Mouse (Mus musculus): Measurements from ENCODE around the gene Slirp.
A peak's percentile ranks its signal among the peaks of the same experiment; 100 is the strongest.
"Not testable (repeated sequence)": the region's sequence is repeated elsewhere in the genome, so short reads cannot be mapped to it uniquely, and the experiment has no call there.

Gene Slirp

GRCm38 (mm10) chr12:87428885-87429284 lies 14.8 kb upstream of the Slirp start:
- DNase-seq (ENCODE audit: low spot score in 2 of 2): no peak

- DNase-seq (ENCODE audit: low spot score in 2 of 2): no peak
Observed at GRCm38 (mm10) chr12:87442177-87443114, 1.2 kb upstream of the Slirp start.

DNA sequence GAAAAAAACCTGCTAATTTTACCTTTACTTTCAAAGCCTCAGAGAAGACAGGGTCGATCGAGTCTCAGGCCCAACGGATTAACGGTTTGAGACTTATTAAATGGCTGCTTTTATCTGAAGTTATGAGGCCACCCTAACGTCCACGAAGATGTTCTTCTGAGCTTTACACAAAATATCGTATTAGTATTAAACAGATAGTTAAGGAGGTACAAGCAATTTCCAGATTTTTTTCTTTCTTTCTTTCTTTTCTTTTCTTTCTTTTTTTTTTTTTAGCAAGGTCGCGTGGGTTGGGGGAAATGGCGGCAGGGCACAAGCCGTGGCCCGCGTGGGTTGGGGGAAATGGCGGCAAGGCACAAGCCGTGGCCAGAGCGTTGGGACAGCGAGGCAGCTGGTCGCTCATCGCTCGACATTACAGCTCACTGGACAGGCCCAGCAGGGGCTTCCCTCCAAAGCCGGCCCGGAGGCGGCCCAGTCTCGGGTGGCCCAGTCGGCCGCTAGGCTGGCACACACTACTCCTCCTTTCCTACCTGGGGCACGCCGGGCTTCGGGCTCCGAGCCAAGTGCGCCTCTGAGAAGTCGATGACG lies 489 bp upstream of the Slirp start:
- DNase-seq (ENCODE audit: low spot score in 2 of 2): no peak

DNA sequence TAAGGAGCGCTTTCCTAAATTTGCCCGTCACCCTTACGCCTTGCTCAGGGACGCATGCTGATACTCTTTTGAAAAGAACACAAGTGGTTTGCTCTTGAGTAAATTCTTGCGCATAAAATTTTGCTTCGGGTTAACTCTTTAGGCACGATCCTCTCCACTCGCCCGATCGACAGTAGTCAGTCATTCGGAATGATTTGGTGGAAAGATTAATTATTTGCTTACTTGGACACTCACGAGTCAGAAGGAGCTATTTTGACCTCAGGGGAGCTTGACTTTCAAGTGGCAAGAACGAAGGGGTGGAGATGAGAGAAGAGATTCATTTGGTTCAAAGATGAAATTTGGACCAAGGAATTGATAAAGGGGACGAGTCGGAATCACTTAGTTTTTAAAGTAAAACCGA lies 515 bp downstream of the Slirp start:
- no peak for DNase-seq (ENCODE audit: low spot score in 2 of 2)

GRCm38 (mm10) chr12:87449456-87449855 lies 5.8 kb downstream of the Slirp start:
- no peak for DNase-seq (ENCODE audit: low spot score in 2 of 2)

DNA sequence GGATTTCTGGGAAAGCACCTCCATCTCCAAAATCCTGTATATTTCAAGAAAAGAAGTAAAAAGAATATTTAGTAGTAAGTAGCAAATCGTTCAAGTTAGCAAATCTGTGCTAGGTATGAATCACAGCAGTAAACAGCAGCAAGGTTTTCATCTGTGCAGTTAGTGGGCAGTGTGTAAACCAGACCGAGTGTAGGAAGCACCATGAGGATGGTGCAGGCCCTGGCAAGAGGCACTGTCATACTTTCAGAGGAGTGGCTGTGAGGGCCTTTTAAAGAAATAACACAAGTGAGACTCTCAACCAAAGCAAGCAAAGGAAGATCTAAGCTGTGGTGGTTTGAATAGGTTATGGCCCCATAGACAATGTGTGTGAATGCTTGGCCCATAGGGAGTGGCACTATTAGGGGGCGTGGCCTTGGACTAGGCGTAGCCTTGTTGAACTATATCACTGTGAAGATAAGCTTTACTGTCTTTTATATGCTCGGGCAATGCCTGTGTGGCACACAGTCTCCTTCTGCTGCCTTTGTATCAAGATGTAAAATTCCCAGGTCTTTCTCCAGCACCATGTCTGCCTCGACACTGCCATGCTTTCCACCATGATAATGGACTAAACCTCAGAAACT lies 21.1 kb downstream of the Slirp start:
- no peak for DNase-seq (ENCODE audit: low spot score in 2 of 2)

- DNase-seq (ENCODE audit: low spot score in 2 of 2): no peak
Observed at GRCm38 (mm10) chr12:87470263-87471136, 26.8 kb downstream of the Slirp start.

DNA sequence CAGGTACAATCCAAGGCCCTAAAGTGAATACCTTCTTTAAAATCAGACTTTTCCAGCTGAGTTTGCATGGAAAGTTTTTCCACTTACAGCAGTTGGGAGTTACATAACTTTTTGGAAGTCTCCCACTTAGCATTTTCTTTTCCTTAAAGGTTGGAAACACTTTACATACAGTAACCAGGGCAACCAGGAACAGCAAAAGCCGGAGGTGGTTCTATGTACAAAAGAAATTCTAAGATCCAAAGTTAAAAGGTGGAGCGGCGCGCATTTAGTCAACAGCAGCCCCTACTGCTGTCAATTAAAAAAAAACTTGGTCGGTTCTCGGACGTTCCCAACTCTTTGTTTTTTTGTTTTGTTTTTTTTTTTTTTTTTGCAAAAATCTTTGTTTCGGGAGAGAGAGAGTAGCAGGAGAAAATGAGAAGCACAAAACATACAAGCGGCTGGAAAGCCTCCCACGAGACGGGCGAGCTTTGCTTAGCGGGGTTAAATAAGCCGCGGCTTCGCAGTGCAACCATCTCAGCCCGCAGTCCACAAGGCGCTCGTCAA lies 27.8 kb downstream of the Slirp start:
- DNase-seq (ENCODE audit: low spot score in 2 of 2): peak; percentile 23 to 35

DNA sequence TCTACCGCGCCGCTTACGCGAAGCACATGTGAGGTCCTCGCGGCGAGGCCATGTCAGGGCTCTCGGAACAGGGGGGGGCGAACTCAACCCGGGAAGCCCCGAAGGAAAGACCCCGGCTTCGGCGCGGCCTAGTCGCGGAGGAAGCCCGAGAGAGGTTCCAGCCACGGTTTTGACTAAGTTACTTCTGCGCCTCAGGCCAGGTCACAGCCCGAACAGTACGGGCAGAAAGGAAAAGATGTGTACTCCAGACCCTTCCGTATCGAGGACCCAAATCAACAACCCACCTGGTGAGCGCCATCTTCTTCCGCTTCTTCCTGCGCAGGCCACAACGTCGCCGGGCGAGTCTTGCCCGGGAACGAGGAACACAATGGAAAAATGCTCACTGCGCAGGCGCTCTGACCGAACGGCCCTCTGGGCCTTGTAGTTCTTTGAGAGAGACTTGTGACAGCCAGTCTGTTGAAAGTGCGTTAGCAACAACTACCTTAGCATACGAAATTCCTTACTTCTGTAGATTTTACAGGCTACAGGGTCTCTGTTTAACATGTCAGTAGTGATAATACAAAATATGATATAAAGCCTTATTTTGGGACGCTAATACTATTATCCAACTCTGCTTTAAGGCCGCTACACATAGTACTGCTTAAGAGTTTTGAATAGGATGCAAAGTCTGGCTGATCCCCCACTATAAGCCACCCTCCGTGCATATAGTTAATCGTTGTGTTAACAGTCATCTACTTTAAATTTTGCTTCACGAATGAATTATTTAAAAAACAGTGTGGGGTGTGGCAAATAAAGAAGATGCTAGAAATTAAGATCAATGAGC lies 28.5 kb downstream of the Slirp start, which contains the start of gene Snw1:
Snw1 (minus strand) TSS at position 311 of the 823 bp plus-strand sequence.
- peak; percentile 96 to 97 for DNase-seq (ENCODE audit: low spot score in 2 of 2)

DNA sequence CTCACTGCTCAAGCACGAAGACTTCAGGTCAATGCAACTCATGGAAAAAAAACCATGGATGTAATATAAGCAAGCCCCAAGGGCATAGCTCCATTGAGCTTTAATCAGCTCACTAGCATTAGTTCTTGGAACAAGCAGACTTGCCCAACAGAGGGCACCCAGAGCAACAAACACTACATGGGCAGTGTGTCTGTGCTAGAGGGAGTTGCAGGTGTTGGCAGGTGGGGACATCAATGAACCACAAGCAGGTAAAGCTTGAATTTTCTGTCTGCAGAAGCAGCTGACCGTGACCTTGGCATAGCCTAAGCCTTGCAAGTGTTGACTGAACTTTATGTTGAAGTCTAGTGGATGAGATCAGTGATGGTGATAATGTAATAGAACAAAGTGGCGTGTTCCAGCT lies 31.1 kb downstream of the Slirp start:
- DNase-seq (ENCODE audit: low spot score in 2 of 2): no peak

GRCm38 (mm10) chr12:87482482-87482881 lies 38.8 kb downstream of the Slirp start:
- DNase-seq (ENCODE audit: low spot score in 2 of 2): not testable (repeated sequence)

DNA sequence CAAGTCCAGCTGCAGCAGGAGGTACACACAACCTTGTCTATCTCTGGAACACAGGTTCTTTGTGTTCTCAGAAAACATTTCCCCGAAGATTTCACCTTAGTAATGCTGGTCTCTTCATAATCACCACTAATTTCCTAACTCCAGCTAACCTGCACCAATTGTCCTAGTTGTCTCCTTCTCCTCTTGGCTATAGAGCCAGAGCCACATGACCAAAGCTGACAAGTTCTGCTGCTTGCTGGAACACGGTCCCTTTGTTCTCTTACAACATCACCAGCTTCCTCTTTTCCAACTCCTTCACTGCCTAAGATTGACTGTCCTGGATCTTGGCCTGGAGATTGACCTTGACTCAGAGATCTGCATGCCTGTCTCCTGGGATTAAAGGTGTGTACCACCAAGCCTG lies 45.0 kb downstream of the Slirp start:
- not testable (repeated sequence) for DNase-seq (ENCODE audit: low spot score in 2 of 2)

- DNase-seq (ENCODE audit: low spot score in 2 of 2): not testable (repeated sequence)
Observed at GRCm38 (mm10) chr12:87494421-87494820, 50.7 kb downstream of the Slirp start, which contains the start of gene Gm5788. Gene Gm5788, plus strand, starts transcription at chr12:87494721.

Measured in right cerebral cortex, adult 2 months (tissue).